Mouse (Mus musculus) heart, postnatal 25 days (tissue): ENCODE measurements around the gene Creb3l2. TPM values are rescaled to one million over a fixed set of nuclear protein-coding genes. Genes with fewer than 3 reads are reported as not detected.
"Not testable (repeated sequence)": the region's sequence is repeated elsewhere in the genome, so short reads cannot be mapped to it uniquely, and the experiment has no call there.

ENCODE experiments used
- DNase-seq: peaks from one replicate; pipeline ENCODE4 v3.0.0; 2022; ENCODE audit warnings: low spot score
- intact Hi-C: fragments of 180-260 bp; cut with DNase I; formaldehyde crosslinking; loops from one replicate; pipeline ENCODE4 v1.15.1; 2025
- total RNA-seq, 2 experiments: library from RNA; stranded (reverse); gene quantifications; 2 replicates each; pipeline ENCODE4 v1.2.3; 2021

Creb3l2 gene
- total RNA-seq, 2 experiments from 2014 or later: 23.9 to 28.5 TPM

- intact Hi-C loops: no loop called here
- no peak for DNase-seq
Observed at GRCm38 (mm10) chr6:37387281-37387680, 54.7 kb downstream of the Creb3l2 start.

GRCm38 (mm10) chr6:37385602-37386285 lies 56.2 kb downstream of the Creb3l2 start:
- no peak for DNase-seq
- intact Hi-C loops: no loop called here

- intact Hi-C loops: no loop called here
Observed at GRCm38 (mm10) chr6:37382761-37383160, 59.2 kb downstream of the Creb3l2 start.

GRCm38 (mm10) chr6:37377836-37378580 lies 63.9 kb downstream of the Creb3l2 start:
- intact Hi-C loops: no loop called here
- no peak for DNase-seq

More at GRCm38 (mm10) chr6:37382761-37383160, 59.2 kb downstream of the Creb3l2 start:
- DNase-seq: no peak

GRCm38 (mm10) chr6:37377387-37377786 lies 64.6 kb downstream of the Creb3l2 start:
- intact Hi-C loops: not testable (repeated sequence)
- peak; percentile 34 for DNase-seq

- intact Hi-C loops: no loop called here
Observed at GRCm38 (mm10) chr6:37375452-37375851, 66.5 kb downstream of the Creb3l2 start.

GRCm38 (mm10) chr6:37371341-37371740 lies 70.6 kb downstream of the Creb3l2 start:
- no peak for DNase-seq
- intact Hi-C loops: loop anchor here (5.0 kb wide), 1 partner anchor 76 kb away; no protein-coding TSS in a partner anchor

More at GRCm38 (mm10) chr6:37375452-37375851, 66.5 kb downstream of the Creb3l2 start:
- no peak for DNase-seq

GRCm38 (mm10) chr6:37370566-37370965 lies 71.4 kb downstream of the Creb3l2 start:
- intact Hi-C loops: loop anchor here (5.0 kb wide), 1 partner anchor 77 kb away; no protein-coding TSS in a partner anchor
- no peak for DNase-seq

GRCm38 (mm10) chr6:37369750-37370149 lies 72.2 kb downstream of the Creb3l2 start:
- intact Hi-C loops: loop anchor here (5.0 kb wide), 1 partner anchor 78 kb away; no protein-coding TSS in a partner anchor
- no peak for DNase-seq

- DNase-seq: no peak
- intact Hi-C loops: no loop called here
Observed at GRCm38 (mm10) chr6:37368281-37368680, 73.7 kb downstream of the Creb3l2 start.

GRCm38 (mm10) chr6:37366991-37367390 lies 75.0 kb downstream of the Creb3l2 start:
- no peak for DNase-seq
- intact Hi-C loops: no loop called here

- intact Hi-C loops: no loop called here
- no peak for DNase-seq
Observed at GRCm38 (mm10) chr6:37365179-37365578, 76.8 kb downstream of the Creb3l2 start.

- intact Hi-C loops: no loop called here
- no peak for DNase-seq
Observed at GRCm38 (mm10) chr6:37364361-37364760, 77.6 kb downstream of the Creb3l2 start.

- DNase-seq: no peak
- intact Hi-C loops: no loop called here
Observed at GRCm38 (mm10) chr6:37360813-37361385, 81.0 kb downstream of the Creb3l2 start.

- intact Hi-C loops: loop anchor here (1.0 to 10.0 kb wide), 3 partner anchors 38 to 710 kb away; no protein-coding TSS in a partner anchor
- peak; percentile 50 for DNase-seq
Observed at GRCm38 (mm10) chr6:37354449-37355179, 87.3 kb downstream of the Creb3l2 start.

GRCm38 (mm10) chr6:37353616-37354015 lies 88.3 kb downstream of the Creb3l2 start:
- intact Hi-C loops: loop anchor here (1.0 to 10.0 kb wide), 2 partner anchors 95 to 711 kb away; no protein-coding TSS in a partner anchor
- DNase-seq: no peak

- intact Hi-C loops: loop anchor here (1.0 to 10.0 kb wide), 3 partner anchors 255 to 713 kb away; no protein-coding TSS in a partner anchor
- DNase-seq: peak; percentile 37
Observed at GRCm38 (mm10) chr6:37351731-37352380, 90.1 kb downstream of the Creb3l2 start.

GRCm38 (mm10) chr6:37350315-37350714 lies 91.6 kb downstream of the Creb3l2 start:
- intact Hi-C loops: loop anchor here (2.0 to 10.0 kb wide), 2 partner anchors 296 to 714 kb away; no protein-coding TSS in a partner anchor
- no peak for DNase-seq

GRCm38 (mm10) chr6:37347606-37348005 lies 94.3 kb downstream of the Creb3l2 start:
- intact Hi-C loops: no loop called here
- no peak for DNase-seq
